Mouse (Mus musculus): ENCODE measurements at regions not wholly inside any gene's neighbourhood (a gene's known extent, or its start where the extent isn't known, plus 50 kb on each side); places are given as distances from the start of the nearest gene placed in this dataset.

- no peak overlapping the region for H3ac ChIP-seq (ENCODE audit: control insufficient read depth, insufficient read length, low read depth)
- TF ChIP-seq FOSL1 (IDR thresholded peaks at IDR 0.05; ENCODE audit: insufficient read depth, low read length, poor library complexity, severe bottlenecking) = no peak
- TF ChIP-seq MYOG (IDR thresholded peaks at IDR 0.05; ENCODE audit: control insufficient read depth, extremely low read depth, insufficient read length) = no peak
- H3K27me3 ChIP-seq (ENCODE audit: control insufficient read depth, insufficient read depth, insufficient read length) = no peaks in the 10 kb centered on the region
- no peak overlapping the region for H3K4me3 ChIP-seq (ENCODE audit: insufficient read depth, poor library complexity, severe bottlenecking)
- no peaks in the 10 kb centered on the region for H3K36me3 ChIP-seq (ENCODE audit: control insufficient read depth, insufficient read depth)
- no peaks in the 10 kb centered on the region for H3K79me3 ChIP-seq (ENCODE audit: low read depth)
- H3K79me2 ChIP-seq (ENCODE audit: control insufficient read depth, insufficient read depth) = no peaks in the 10 kb centered on the region
These were observed 1445.8 kb upstream of the Slc10a2 start for GRCm38 (mm10) chr8:6550965-6551364.

DNA sequence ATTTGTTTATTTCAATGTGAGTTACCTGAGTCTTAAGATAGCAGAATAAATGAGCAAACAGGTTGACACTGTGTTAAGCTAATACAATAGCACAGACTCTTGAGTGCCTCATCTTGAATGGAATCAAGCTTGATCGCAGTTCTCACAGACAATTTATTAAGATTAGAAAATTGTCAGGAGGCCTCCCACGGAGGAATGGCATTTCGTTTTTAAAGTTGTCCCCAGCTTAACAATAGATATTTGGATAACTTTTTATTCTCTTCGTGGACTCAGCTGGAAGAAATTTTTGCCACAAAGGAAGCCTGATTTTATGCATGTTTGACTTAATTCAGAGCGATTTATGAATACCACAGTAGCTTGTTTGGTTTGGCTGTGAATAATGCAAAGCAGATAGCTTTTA, 1422.0 kb upstream of the Slc10a2 start:
- Histone ChIP-seq H3K4me3 (ENCODE audit: insufficient read depth, poor library complexity, severe bottlenecking) (no peak overlapping the region), H3K79me2 (ENCODE audit: control insufficient read depth, insufficient read depth) (no peaks in the 10 kb centered on the region), H3K36me3 (ENCODE audit: control insufficient read depth, insufficient read depth) (no peaks in the 10 kb centered on the region), H3K27me3 (ENCODE audit: control insufficient read depth, insufficient read depth, insufficient read length) (no peaks in the 10 kb centered on the region), H3ac (ENCODE audit: control insufficient read depth, insufficient read length, low read depth) (no peak overlapping the region), H3K79me3 (ENCODE audit: low read depth) (no peaks in the 10 kb centered on the region)
- TF ChIP-seq MYOG (IDR thresholded peaks at IDR 0.05; ENCODE audit: control insufficient read depth, extremely low read depth, insufficient read length) (no peak), MAX (IDR thresholded peaks at IDR 0.05) (no peak), MYOD1 (IDR thresholded peaks at IDR 0.05; ENCODE audit: control insufficient read depth, insufficient read length, low read depth) (no peak), CEBPB (IDR thresholded peaks at IDR 0.05; ENCODE audit: low read depth) (no peak), USF1 (IDR thresholded peaks at IDR 0.05; ENCODE audit: low read depth) (no peak), FOSL1 (IDR thresholded peaks at IDR 0.05; ENCODE audit: insufficient read depth, low read length, poor library complexity, severe bottlenecking) (no peak), CTCF (IDR thresholded peaks at IDR 0.05; ENCODE audit: control insufficient read depth, insufficient read depth, insufficient read length) (no peak)

DNA sequence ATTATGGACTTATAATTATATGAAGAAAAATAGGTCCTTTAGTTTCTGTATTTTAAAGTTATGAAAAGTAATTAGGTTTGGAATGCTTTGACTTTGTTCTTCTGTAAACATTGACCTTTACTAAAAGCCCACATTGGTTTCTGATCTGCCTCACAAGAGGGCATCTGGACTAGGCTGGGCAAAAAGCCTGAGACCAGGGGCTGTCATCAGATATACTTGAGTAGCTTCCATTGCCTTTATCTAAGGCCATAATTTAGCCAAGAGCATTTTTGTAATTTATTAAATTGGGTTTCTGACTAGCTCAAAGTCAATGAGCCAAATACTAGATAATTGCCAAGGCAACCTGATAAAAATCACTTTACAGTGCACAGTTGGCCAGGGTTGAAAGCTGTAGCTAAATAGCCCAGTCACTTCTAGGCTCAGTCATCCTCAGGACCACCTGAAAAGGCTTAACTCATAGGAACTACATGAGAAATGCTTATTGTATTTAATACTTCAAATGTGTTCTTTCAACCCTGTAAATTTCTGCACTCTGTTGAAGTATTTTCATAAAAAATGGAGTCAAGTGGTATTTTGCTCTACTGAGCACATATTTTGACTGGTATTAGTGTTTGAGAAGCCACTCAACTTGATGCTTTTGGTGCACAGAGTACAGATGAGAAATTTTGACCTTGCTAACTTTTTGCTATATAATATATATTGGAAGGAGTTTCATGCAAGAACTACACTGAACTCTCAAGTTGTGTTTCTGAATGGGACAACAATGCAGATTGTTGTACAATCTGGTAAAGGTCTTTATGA, 1410.9 kb upstream of the Slc10a2 start:
- no peak for TF ChIP-seq MAX (IDR thresholded peaks at IDR 0.05)
- Histone ChIP-seq H3ac (ENCODE audit: control insufficient read depth, insufficient read length, low read depth) (no peak overlapping the region), H3K4me3 (ENCODE audit: insufficient read depth, poor library complexity, severe bottlenecking) (no peak overlapping the region), H3K79me3 (ENCODE audit: low read depth) (no peaks in the 10 kb centered on the region), H3K79me2 (ENCODE audit: control insufficient read depth, insufficient read depth) (no peaks in the 10 kb centered on the region), H3K36me3 (ENCODE audit: control insufficient read depth, insufficient read depth) (no peaks in the 10 kb centered on the region), H3K27me3 (ENCODE audit: control insufficient read depth, insufficient read depth, insufficient read length) (no peaks in the 10 kb centered on the region)

GRCm38 (mm10) chr8:6492453-6492852, 1387.3 kb upstream of the Slc10a2 start:
- H3K79me3 ChIP-seq (ENCODE audit: low read depth) = no peaks in the 10 kb centered on the region
- H3K4me3 ChIP-seq (ENCODE audit: insufficient read depth, poor library complexity, severe bottlenecking) = no peak overlapping the region
- H3ac ChIP-seq (ENCODE audit: control insufficient read depth, insufficient read length, low read depth) = no peak overlapping the region
- no peak for TF ChIP-seq MYOD1 (IDR thresholded peaks at IDR 0.05; ENCODE audit: control insufficient read depth, insufficient read length, low read depth)
- no peak for TF ChIP-seq CTCF (IDR thresholded peaks at IDR 0.05; ENCODE audit: control insufficient read depth, insufficient read depth, insufficient read length)
- no peak for TF ChIP-seq MYOG (IDR thresholded peaks at IDR 0.05; ENCODE audit: control insufficient read depth, extremely low read depth, insufficient read length)
- TF ChIP-seq USF1 (IDR thresholded peaks at IDR 0.05; ENCODE audit: low read depth) = no peak
- no peak for TF ChIP-seq FOSL1 (IDR thresholded peaks at IDR 0.05; ENCODE audit: insufficient read depth, low read length, poor library complexity, severe bottlenecking)
- no peak for TF ChIP-seq MAX (IDR thresholded peaks at IDR 0.05)
- no peak for TF ChIP-seq CEBPB (IDR thresholded peaks at IDR 0.05; ENCODE audit: low read depth)
- no peaks in the 10 kb centered on the region for H3K27me3 ChIP-seq (ENCODE audit: control insufficient read depth, insufficient read depth, insufficient read length)
- H3K79me2 ChIP-seq (ENCODE audit: control insufficient read depth, insufficient read depth) = no peaks in the 10 kb centered on the region
- H3K36me3 ChIP-seq (ENCODE audit: control insufficient read depth, insufficient read depth) = no peaks in the 10 kb centered on the region

GRCm38 (mm10) chr8:6481966-6482365, 1376.8 kb upstream of the Slc10a2 start:
- no peaks in the 10 kb centered on the region for H3K27me3 ChIP-seq (ENCODE audit: control insufficient read depth, insufficient read depth, insufficient read length)
- no peaks in the 10 kb centered on the region for H3K36me3 ChIP-seq (ENCODE audit: control insufficient read depth, insufficient read depth)
- H3K79me3 ChIP-seq (ENCODE audit: low read depth) = no peaks in the 10 kb centered on the region
- no peaks in the 10 kb centered on the region for H3K79me2 ChIP-seq (ENCODE audit: control insufficient read depth, insufficient read depth)
- TF ChIP-seq USF1 (IDR thresholded peaks at IDR 0.05; ENCODE audit: low read depth) (no peak), MAX (IDR thresholded peaks at IDR 0.05) (no peak), MYOG (IDR thresholded peaks at IDR 0.05; ENCODE audit: control insufficient read depth, extremely low read depth, insufficient read length) (no peak), MYOD1 (IDR thresholded peaks at IDR 0.05; ENCODE audit: control insufficient read depth, insufficient read length, low read depth) (no peak), CEBPB (IDR thresholded peaks at IDR 0.05; ENCODE audit: low read depth) (no peak), FOSL1 (IDR thresholded peaks at IDR 0.05; ENCODE audit: insufficient read depth, low read length, poor library complexity, severe bottlenecking) (no peak), CTCF (IDR thresholded peaks at IDR 0.05; ENCODE audit: control insufficient read depth, insufficient read depth, insufficient read length) (no peak)
- H3K4me3 ChIP-seq (ENCODE audit: insufficient read depth, poor library complexity, severe bottlenecking) = no peak overlapping the region
- H3ac ChIP-seq (ENCODE audit: control insufficient read depth, insufficient read length, low read depth) = no peak overlapping the region

DNA sequence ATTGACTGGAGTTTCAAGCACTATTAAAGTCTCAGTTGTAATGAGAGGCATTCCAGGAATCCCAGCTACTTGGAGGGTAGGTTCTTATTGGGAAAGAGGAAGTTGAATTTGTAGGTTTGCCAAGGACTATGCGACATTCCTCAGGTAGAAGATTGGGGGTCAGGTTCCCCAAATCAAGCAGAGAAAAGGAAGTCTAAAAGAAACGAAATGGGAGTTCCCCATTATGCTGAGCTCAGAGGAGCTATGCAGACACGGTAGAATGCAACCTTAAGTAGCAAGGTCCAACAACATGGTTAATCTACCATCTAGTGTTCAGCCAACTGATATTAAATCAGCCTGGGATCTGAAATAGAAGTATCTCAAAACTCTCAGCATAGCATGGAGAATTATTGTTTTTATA, 1365.9 kb upstream of the Slc10a2 start:
- H3ac ChIP-seq (ENCODE audit: control insufficient read depth, insufficient read length, low read depth) = no peak overlapping the region
- TF ChIP-seq CTCF (IDR thresholded peaks at IDR 0.05; ENCODE audit: control insufficient read depth, insufficient read depth, insufficient read length) (no peak), MYOD1 (IDR thresholded peaks at IDR 0.05; ENCODE audit: control insufficient read depth, insufficient read length, low read depth) (no peak), MYOG (IDR thresholded peaks at IDR 0.05; ENCODE audit: control insufficient read depth, extremely low read depth, insufficient read length) (no peak), USF1 (IDR thresholded peaks at IDR 0.05; ENCODE audit: low read depth) (no peak), CEBPB (IDR thresholded peaks at IDR 0.05; ENCODE audit: low read depth) (no peak), MAX (IDR thresholded peaks at IDR 0.05) (no peak), FOSL1 (IDR thresholded peaks at IDR 0.05; ENCODE audit: insufficient read depth, low read length, poor library complexity, severe bottlenecking) (no peak)
- no peaks in the 10 kb centered on the region for H3K79me2 ChIP-seq (ENCODE audit: control insufficient read depth, insufficient read depth)

More for the DNA sequence above, 1365.9 kb upstream of the Slc10a2 start:
- Histone ChIP-seq H3K27me3 (ENCODE audit: control insufficient read depth, insufficient read depth, insufficient read length) (no peaks in the 10 kb centered on the region), H3K4me3 (ENCODE audit: insufficient read depth, poor library complexity, severe bottlenecking) (no peak overlapping the region), H3K79me3 (ENCODE audit: low read depth) (no peaks in the 10 kb centered on the region), H3K36me3 (ENCODE audit: control insufficient read depth, insufficient read depth) (no peaks in the 10 kb centered on the region)

Data from C2C12 (cell line).